Mouse (Mus musculus): ENCODE results near the gene Yipf3. TPM values are rescaled to one million over a fixed set of nuclear protein-coding genes. Genes with fewer than 3 reads are reported as not detected.

The Yipf3 gene
- total RNA-seq, 2 experiments from 2014 or later: 64.6 TPM

GRCm38 (mm10) chr17:46255147-46255546, 7.3 kb downstream of the Yipf3 start:
- DNase-seq: no peak

- DNase-seq: no peak
Measured at GRCm38 (mm10) chr17:46258279-46259053, 10.6 kb downstream of the Yipf3 start.

GRCm38 (mm10) chr17:46259675-46260074, 11.8 kb downstream of the Yipf3 start:
- DNase-seq: no peak

GRCm38 (mm10) chr17:46262201-46262694, 14.4 kb downstream of the Yipf3 start:
- DNase-seq: peak; percentile 49

GRCm38 (mm10) chr17:46265502-46265901, 17.6 kb downstream of the Yipf3 start:
- no peak for DNase-seq

GRCm38 (mm10) chr17:46265918-46266618, 18.2 kb downstream of the Yipf3 start:
- DNase-seq: peak; percentile 93

- DNase-seq: no peak
Measured at GRCm38 (mm10) chr17:46266986-46267385, 19.1 kb downstream of the Yipf3 start.

GRCm38 (mm10) chr17:46267511-46267910, 19.6 kb downstream of the Yipf3 start:
- DNase-seq: no peak

GRCm38 (mm10) chr17:46268026-46268720, 20.3 kb downstream of the Yipf3 start:
- no peak for DNase-seq

- DNase-seq: peak; percentile 82
Measured at GRCm38 (mm10) chr17:46269771-46270534, 22.1 kb downstream of the Yipf3 start.

GRCm38 (mm10) chr17:46272058-46272457, 24.2 kb downstream of the Yipf3 start:
- DNase-seq: no peak

GRCm38 (mm10) chr17:46272675-46273074, 24.8 kb downstream of the Yipf3 start:
- DNase-seq: peak; percentile 43

- peak; percentile 9 for DNase-seq
Measured at GRCm38 (mm10) chr17:46273803-46274236, 25.9 kb downstream of the Yipf3 start.

GRCm38 (mm10) chr17:46274465-46274864, 26.6 kb downstream of the Yipf3 start:
- no peak for DNase-seq

- no peak for DNase-seq
Measured at GRCm38 (mm10) chr17:46275034-46275433, 27.2 kb downstream of the Yipf3 start.

GRCm38 (mm10) chr17:46275506-46275905, 27.6 kb downstream of the Yipf3 start:
- DNase-seq: no peak

- DNase-seq: no peak
Measured at GRCm38 (mm10) chr17:46277586-46277985, 29.7 kb downstream of the Yipf3 start.

GRCm38 (mm10) chr17:46278011-46278765, 30.3 kb downstream of the Yipf3 start:
- no peak for DNase-seq

- peak; percentile 93 for DNase-seq
Measured at GRCm38 (mm10) chr17:46282483-46283123, 34.7 kb downstream of the Yipf3 start, which contains the start of gene Tjap1. Gene Tjap1, minus strand, starts transcription at chr17:46283026.

- DNase-seq: no peak
Measured at GRCm38 (mm10) chr17:46283140-46283539, 35.3 kb downstream of the Yipf3 start.

- DNase-seq: no peak
Measured at GRCm38 (mm10) chr17:46283911-46284310, 36.0 kb downstream of the Yipf3 start.
